Mouse (Mus musculus) heart, embryonic 12.5 days (tissue): ENCODE results near the gene Ncf4. TPM values are rescaled to one million over a fixed set of nuclear protein-coding genes. Genes with fewer than 3 reads are reported as not detected.

Experiments used
- ATAC-seq: fragments of 200-750 bp; cut with Nextera tagmentation; 2 replicates; pipeline ENCODE4 v1.8.0; 2017; ENCODE audit warnings: moderate TSS enrichment, moderate library complexity; ENCODE audit not compliant: insufficient number of reproducible peaks, low FRiP score
- H3K27ac ChIP-seq: fragments of 300-500 bp; sonication (generic); 2 replicates; pipeline ENCODE4 v1.5.1; 2016; ENCODE audit warnings: mild to moderate bottlenecking, moderate library complexity; ENCODE audit not compliant: poor library complexity, severe bottlenecking
- H3K27me3 ChIP-seq: fragments of 300-500 bp; sonication (generic); replicated peaks from 2 replicates; pipeline ENCODE4 v1.6.1; 2016; ENCODE audit warnings: mild to moderate bottlenecking, moderate library complexity
- H3K36me3 ChIP-seq: fragments of 300-500 bp; sonication (generic); 2 replicates; pipeline ENCODE4 v1.6.1; 2016; ENCODE audit warnings: mild to moderate bottlenecking, moderate library complexity
- H3K4me1 ChIP-seq: fragments of 300-500 bp; sonication (generic); replicated peaks from 2 replicates; pipeline ENCODE4 v1.6.1; 2016; ENCODE audit warnings: mild to moderate bottlenecking
- H3K4me2 ChIP-seq: fragments of 300-500 bp; sonication (generic); 2 replicates; pipeline ENCODE4 v1.6.1; 2016; ENCODE audit warnings: mild to moderate bottlenecking, moderate library complexity
- H3K4me3 ChIP-seq: fragments of 300-500 bp; sonication (generic); 2 replicates; pipeline ENCODE4 v1.5.1; 2016; ENCODE audit warnings: mild to moderate bottlenecking
- H3K9ac ChIP-seq: fragments of 300-500 bp; sonication (generic); 2 replicates; pipeline ENCODE4 v1.6.1; 2016; ENCODE audit warnings: mild to moderate bottlenecking, moderate library complexity
- H3K9me3 ChIP-seq: fragments of 300-500 bp; sonication (generic); replicated peaks from 2 replicates; pipeline ENCODE4 v1.6.1; 2016; ENCODE audit warnings: mild to moderate bottlenecking, moderate library complexity
- WGBS: fragments of 180-500 bp; shearing (Covaris S2); methylation state at CpG from one replicate; pipeline ENCODE4 v1.1.7; 2016; 5-methylcytosine and 5-hydroxymethylcytosine counted together
- microRNA-seq: library from miRNA; unstranded; fragments of <30 nt; microRNA quantifications from one replicate; pipeline ENCODE4, GENCODE M21; 2017
- polyA plus RNA-seq: library from polyadenylated mRNA; unstranded; fragments of >200 nt; fragmentation: Nextera tagmentation; extraction: Ambion mirVana; gene quantifications from 2 replicates; pipeline ENCODE4 v1.2.1, GENCODE M21; 2016

Ncf4 gene
- polyA plus RNA-seq, 1 experiment from 2014 or later: 13.7 TPM

- 64% methylated on average over 4 of the region's 4 CpGs for WGBS
- Histone ChIP-seq H3K4me3 (no peak overlapping the region), H3K9me3 (no peaks in the 10 kb centered on the region), H3K27me3 (no peaks in the 10 kb centered on the region), H3K9ac (no peak overlapping the region), H3K27ac (no peak overlapping the region), H3K4me1 (peaks cover 8% of the 10 kb centered on the region), H3K36me3 (no peaks in the 10 kb centered on the region), H3K4me2 (no peak overlapping the region)
- no peak for ATAC-seq
Observed at GRCm38 (mm10) chr15:78310971-78311370, 66.4 kb downstream of the Ncf4 start.

Small RNA genes within 50 kb of the gene (microRNA-seq; reads per million reads assigned to microRNA genes)
- not detected for gene Mir7676-1

Other genes with a start within 250 kb of the Ncf4 start
- gene Cacng2, start 124.8 kb upstream of the Ncf4 start, polyA plus RNA-seq: not detected in 2 replicates
- gene Ift27, start 70.7 kb upstream of the Ncf4 start, polyA plus RNA-seq: 34.4 and 38.0 TPM in 2 replicates
- 0.21 and 0.49 TPM in 2 replicates for gene Pvalb, start 38.4 kb upstream of the Ncf4 start, polyA plus RNA-seq
- 0.48 and 0.51 TPM in 2 replicates for gene Csf2rb2, start 60.9 kb downstream of the Ncf4 start, polyA plus RNA-seq
- 2.4 and 3.1 TPM in 2 replicates for gene Csf2rb, start 81.0 kb downstream of the Ncf4 start, polyA plus RNA-seq
- not detected in 2 replicates for gene Tex33, start 151.1 kb downstream of the Ncf4 start, polyA plus RNA-seq
- gene Tst, start 161.1 kb downstream of the Ncf4 start, polyA plus RNA-seq: 7.6 and 9.0 TPM in 2 replicates
- 0.32 and 1.1 TPM in 2 replicates for gene Mpst, start 161.6 kb downstream of the Ncf4 start, polyA plus RNA-seq
- 19.9 and 21.6 TPM in 2 replicates for gene Kctd17, start 183.8 kb downstream of the Ncf4 start, polyA plus RNA-seq
- 0.19 and 0.30 TPM in 2 replicates for gene Tmprss6, start 223.8 kb downstream of the Ncf4 start, polyA plus RNA-seq